Mouse (Mus musculus): ENCODE data around the gene Rcbtb2. TPM values are rescaled to one million over a fixed set of nuclear protein-coding genes. Genes with fewer than 3 reads are reported as not detected.
"Not testable (repeated sequence)": the region's sequence is repeated elsewhere in the genome, so short reads cannot be mapped to it uniquely, and the experiment has no call there.

Rcbtb2 gene
- total RNA-seq (2021) = 10 to 100 TPM; 40.6 to 44.4 TPM

DNA sequence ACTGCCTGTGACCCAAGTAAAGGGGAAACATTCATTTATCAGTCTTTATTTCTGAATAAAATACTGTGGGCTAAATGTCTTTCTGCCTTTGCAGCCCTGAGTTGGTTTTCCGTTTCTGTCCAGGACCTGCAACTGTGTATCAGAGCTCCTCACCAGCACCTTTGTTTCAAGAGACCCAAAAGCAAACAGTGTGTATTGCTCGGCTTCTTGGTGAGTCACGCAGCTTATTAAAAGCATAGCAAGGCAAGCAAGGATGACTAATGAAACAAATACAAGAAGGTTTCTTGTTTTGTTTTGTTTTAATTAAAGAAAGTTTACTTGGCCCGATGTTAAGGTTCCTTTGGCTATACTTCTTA, at the start of gene Rcbtb2:
Gene Rcbtb2, plus strand, starts transcription at position 115 of the 356 bp plus-strand sequence.
- no peak for DNase-seq

DNA sequence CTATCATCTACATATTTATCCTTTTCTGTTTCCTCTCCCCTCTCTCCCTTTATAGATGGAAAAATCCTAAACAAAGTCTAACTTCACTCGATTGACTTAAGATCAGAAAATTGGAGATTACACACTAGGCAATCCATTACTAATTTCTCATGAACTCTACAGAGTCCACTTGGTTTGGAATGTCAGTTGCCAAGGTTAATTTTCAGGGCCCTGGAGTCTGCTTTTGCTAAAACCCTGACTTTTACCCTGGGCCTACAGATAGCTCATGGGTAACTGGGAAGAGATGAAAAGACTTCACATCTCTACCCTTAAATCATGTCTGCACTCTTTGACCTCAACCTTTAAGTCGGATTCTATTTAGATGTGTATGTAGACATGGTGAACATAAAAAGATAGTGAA, 39.3 kb upstream of the Rcbtb2 start:
- no peak for DNase-seq

DNA sequence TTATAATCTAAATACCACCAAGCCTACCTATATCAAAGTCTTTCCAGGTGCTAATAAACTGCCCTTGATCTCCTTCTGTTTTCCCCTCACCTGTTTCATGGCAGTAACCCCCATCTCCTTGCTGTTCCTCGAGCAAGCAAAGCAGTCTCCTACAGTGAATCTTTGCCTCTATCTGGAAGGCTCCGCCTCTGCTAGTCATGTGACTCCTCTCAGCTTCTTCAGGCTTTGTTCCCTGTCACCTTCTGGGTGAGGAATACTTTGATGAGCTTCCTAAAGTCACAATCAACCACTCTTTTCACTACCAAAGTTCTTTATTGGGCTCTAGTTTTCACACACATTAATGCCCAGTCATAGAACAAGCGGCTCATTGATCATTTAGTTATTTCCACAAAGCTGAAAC, 36.4 kb upstream of the Rcbtb2 start:
- no peak for DNase-seq

DNA sequence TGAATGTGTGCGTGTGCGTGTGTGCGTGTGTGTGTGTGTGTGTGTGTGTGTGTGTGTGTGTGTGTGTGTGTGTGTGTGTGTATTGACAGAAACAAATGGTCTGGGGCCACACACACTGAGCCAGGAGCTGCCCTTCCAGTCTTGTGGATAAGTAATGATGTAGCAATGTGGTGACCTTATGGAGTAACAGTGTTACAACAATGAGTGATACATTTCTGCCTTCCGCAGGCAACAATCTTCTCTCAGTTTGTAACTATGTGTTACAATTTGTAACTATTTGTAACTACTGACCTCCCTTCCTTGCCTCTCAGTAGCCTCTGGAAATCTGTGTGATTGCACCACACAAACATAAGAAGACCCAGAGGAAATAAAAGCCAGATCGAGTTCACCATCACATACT, 35.6 kb upstream of the Rcbtb2 start:
- DNase-seq = no peak

DNA sequence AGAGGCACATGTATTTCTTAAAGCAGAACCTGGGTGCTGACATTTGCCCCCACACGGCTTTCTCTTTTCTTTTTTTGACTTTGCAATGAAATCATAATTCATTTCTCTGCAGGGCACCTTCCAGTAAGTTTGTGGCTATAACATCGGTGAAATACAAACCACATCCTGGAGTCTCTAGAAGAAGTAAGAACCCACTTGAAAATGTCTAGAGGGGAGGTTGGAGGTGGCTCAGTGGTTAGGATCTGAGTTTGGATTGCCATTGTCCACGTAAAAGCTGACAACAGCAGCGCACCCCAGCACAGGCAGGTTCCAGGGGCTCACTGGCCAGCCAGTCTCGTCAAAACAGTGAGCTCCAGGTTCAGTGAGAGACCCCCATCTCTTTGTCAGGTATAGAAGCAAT, 35.1 kb upstream of the Rcbtb2 start:
- no peak for DNase-seq

DNA sequence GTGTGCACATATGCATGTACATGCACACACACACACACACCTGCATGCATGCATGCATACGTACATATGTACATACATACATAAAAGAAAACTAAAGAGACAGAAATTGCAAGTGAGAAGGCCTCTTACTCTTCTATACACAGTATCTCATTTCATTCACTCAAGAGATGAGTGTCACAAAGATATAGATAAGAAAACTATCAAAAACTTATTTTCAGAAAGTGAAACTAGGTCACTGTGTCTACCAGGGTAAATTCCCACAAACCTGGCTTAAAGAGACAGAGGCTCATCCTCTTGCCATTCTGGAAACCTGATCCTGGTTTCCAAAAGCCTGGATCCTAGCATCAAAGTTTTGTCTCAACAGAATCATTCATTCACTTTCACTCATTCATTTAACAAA, 34.6 kb upstream of the Rcbtb2 start:
- DNase-seq = no peak

DNA sequence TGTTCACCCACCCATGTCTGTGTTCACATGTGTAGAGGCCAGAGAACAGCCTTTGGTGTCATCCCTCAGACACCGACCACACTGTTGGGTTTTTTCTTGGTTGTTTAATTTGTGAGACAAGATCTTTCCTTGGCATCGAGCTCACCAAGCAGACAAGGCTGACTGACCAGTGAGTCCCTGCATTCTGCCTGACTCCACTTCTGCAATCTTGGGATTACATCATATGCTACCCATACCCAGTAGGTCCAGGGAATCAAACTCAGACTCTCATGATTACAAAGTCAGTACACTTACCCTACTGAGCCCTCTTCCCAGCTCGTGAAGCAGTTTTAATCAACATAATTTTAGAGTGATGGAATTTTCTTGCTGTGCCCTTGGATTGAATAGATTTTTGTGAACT, 30.0 kb upstream of the Rcbtb2 start:
- no peak for DNase-seq

DNA sequence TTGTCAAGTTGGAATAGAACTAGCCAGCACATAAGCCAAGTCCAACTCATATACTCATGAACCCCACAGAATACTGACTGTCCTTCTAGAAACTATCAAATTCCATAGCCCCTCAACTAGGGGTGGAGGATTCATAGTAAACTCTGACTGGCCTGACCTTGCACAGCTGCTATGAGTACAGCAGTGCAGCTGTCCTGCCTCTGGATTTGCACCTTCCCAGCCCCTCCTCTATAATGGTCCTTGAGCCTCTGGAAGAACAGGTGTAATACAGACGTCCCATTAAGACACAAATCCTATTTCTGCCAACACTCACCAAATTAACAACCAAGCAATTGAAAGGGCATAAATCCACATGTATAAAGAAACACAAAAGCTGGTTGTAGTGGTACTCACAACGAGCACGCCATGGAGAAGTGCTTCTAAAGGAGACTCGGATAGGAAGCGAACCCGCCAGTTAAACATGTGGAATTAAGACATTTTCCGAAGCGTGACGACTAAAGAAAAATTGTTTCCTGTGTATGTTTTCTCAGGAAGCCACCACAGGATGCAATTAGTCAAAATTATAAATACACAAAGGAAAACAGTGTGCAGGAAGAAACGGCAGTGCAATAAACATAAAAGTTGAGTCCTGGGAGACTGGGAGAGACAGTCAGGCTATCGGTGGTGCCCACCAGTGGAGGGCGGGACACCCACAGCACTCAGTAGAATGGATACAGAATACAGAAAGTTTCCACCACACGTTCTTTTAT, 27.9 kb upstream of the Rcbtb2 start:
- no peak for DNase-seq

DNA sequence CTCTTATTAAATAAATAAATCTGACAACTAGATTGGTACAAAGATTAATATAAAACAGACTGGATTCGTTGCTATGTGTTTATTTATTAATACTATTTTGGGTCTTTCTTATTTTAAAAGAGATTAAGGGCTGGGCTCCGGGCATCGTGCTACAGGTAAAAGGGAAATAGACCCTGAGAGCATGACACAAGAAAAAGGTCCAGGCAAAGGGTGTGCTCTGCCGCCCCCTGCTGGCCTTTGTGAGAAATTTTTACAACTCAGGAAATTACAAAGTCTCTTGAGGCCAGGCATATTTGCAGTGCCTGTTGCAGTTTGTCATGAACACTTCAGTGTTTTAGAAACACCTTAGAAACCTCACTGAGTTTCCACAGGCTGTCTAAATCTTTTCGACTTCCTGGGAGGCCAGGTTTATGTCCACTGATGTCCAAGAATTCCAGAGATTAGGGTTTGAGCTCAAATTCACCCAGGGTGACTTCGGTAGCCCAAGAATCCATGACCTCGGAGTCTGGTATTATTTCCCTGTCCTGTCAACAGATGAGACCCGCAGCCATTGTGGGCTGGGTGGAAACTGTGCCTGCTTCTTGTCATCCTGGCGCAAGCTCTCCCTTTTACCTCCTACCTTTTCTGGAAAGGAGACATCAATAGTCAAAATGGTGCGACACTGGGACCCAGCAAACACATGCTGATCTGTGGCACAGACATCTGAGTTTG, 24.0 kb upstream of the Rcbtb2 start:
- DNase-seq = peak; percentile 43

DNA sequence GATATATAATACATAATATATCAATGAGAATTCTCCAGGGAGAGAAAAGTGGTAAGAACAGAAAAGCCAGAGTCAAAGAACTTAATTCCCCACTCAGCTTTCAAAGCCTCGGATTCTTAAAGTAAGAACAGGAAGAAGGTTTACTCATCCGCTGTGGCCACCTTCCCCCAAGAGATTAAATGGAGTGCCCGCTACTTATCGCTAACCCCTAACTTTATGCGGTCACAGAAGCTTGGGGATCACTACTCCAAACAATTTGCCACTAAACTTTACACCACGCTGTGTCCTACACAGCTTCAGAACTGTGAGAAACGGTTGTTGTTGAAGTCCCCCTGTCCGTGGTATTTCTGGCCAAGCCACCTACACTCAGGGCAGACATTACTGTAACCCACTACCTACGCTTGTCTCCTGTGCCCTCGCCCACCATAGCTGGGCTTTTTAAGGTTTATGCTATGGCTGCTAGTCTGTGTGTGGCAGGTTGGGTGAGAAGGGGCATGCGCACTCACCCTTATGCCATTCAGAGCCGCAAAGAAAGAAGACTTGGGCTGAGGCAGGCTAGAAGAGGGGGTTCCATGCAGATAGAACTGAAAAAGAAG, 20.5 kb upstream of the Rcbtb2 start:
- DNase-seq = no peak

DNA sequence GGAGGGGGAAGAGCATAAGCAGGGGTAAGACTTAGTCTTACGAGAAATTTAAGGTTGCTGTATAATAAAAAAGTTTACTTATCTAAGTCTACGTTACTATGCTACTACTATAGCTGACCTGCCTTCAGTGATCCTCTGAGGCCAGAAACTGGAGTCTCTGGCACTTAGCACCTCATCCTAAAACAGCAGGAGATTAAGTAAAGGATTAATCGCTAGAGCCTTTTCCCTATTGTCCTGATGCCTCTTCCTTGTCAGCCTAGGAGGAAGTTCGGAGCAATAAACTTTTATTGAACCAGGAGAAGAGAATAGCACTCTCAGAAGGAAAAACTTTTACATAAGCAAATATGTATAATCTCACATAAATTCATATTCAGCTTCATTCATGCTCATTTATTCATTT, 19.9 kb upstream of the Rcbtb2 start:
- not testable (repeated sequence) for DNase-seq

DNA sequence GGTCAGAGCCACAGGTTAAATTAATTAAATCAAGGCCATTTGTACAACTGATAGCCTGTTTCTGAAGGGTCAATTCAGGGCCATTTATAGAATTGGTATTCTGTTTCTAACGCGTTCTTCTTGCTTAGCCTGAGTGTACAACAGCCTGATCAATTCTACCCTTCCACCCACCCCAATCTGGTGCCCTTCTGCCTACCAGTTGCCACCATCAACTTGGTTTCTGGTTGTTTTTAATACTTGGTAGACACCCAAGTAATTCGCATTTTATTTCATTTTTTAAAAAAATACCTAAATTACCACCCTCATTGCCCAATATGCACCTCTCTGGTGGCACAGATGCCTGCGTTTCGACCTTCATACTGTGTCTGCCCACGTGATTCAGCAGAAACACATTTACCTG, 17.9 kb upstream of the Rcbtb2 start:
- no peak for DNase-seq

DNA sequence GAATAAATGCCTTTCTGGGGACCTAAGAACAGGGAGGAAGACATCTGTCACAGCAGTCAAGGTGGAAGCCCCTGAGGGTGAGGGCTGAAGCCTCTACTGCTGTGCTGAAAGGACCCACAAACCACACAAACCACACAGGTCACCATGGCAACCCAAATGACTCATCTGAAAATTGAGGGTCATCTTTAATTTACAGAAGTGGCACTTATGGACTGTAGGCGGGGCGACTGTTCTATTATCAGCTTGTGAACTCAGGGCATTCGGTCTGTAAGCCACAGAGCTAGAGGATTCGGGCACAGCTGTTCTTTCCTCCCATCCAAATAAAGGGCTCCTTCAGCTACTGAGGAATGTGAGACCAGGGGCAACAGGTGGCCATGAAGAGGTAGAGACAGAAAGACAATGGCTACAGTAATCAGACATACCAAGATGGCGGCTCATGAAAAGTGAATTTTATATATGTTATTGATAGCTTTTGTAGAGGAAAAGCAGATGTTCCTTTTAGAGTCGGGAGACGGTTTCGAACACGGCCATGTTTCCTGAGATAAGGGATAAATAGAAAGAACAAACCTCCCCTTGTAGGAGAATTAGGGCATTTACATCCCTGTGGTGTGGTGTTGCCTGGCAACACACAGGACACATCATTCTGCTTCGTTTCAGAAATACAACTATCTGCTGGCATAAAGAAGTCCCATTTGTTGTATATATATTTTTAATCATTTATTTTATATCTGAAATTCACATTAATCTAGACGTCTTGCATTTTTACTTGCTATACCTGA, 17.2 kb upstream of the Rcbtb2 start:
- no peak for DNase-seq

DNA sequence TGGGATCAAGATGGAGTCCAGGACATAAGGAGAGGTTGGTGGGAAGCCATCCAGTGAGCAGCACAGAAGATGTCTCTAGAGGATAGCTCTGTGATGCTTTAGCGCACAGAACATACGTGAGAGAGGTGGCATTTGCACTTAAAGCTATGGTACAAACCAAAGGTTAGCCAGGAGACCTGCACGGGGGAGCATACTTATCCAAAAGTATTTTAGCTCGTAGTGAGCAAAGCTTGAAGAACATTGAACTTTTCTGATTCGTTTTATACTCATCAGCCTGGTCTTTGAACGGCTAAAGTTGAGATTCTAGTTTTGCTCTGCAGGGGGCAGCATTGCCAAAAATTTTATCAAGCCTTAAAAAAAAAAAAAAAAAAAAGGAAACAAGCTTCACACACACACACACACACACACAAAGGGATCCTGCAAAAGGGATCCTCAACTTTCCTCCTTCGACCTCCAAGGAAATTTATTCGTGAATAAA, 16.6 kb upstream of the Rcbtb2 start:
- DNase-seq = peak; percentile 69

DNA sequence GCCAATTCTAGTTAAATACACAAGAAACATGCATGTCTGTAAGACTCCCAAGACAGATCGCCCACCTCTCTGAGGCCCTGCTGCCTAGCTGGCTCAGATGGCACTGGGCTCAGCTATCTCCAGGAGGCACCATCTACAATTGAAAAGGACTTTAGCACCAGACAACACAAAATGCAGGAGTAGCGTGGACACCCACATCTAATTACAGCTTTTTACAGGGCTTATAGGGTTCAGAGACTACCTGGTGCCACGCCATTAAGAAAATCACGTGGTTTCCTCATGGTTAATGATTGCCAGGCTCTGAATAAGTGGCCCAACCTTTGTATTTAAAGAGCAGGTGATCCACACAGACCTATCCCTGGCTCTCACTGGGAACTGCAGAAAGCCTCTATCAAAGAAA, 15.9 kb upstream of the Rcbtb2 start:
- DNase-seq = no peak

DNA sequence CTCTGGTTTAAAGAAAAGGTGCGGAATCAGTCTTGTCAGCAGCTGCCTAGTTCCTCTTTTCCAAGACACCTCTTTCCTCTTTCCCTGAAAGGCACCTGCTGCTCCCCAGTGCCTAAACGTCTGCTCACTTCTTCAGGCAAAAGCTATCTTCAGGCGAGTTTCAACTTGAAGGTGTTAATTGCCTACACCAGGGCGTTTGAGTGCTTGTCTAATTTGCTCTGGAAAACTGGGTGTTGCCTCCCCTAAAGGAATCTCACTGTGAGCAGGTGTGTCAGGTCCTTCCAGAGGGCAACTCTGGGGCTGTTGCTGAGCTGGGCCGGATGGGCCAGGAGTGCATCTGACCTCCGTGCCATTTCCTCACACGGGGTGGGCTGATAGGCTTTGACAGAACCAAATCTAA, 15.5 kb upstream of the Rcbtb2 start:
- no peak for DNase-seq

DNA sequence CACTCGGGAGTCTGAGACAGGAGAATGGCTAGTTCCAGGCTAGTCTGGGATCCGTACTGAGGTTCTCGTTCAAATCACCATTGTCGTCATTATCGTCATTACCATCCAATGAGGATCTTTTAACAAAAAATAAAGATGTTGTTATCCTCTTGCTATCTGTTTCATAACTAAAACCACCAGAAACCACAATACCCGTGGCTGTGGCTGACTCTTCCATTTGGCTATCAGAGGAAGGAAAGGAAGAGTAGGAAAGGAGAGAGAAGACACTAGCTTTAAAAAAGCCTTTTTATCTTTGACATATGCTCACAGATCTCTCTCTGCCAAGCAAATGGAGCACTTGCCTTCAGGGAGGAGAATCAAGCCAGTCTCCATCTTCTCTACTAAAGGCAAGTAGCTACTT, 14.9 kb upstream of the Rcbtb2 start:
- no peak for DNase-seq

DNA sequence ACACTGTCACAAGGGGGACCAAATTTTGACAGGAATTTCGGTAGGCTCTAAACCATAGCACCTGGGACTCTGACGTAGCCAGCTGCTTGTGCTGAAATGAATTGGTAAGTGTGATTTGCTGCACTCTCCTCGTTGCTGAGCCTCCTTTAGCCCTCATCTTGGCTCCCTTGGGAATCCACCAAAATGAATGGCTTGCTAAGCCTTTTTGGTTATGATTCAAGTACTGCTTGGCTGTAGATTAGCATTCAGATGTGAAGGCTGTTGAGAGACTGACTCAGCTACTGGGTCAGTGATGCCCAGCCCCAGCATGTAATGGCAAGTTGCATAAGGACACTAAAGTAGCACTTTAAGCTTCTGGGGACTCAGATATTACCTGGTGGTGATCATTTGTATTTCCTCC, 12.2 kb upstream of the Rcbtb2 start:
- no peak for DNase-seq

DNA sequence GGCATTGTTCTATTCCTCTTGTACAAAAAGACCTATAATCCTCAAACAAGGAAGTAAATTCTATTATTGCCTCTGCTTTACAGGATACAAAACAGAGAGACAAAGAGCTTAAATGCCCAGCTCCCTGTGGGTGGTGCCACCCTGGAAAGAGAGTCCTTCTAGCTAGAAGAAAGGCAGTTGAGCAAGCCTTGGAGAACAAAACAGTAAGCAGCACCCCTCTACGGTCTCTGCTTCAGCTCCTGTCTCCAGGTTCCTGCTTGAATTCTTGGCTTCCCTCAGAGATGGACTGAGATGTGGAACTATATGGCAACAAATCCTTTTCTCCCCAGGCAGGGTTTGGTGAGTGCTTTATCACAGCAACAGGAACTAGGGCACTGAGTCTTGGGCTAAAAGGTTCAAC, 11.7 kb upstream of the Rcbtb2 start:
- DNase-seq = no peak

DNA sequence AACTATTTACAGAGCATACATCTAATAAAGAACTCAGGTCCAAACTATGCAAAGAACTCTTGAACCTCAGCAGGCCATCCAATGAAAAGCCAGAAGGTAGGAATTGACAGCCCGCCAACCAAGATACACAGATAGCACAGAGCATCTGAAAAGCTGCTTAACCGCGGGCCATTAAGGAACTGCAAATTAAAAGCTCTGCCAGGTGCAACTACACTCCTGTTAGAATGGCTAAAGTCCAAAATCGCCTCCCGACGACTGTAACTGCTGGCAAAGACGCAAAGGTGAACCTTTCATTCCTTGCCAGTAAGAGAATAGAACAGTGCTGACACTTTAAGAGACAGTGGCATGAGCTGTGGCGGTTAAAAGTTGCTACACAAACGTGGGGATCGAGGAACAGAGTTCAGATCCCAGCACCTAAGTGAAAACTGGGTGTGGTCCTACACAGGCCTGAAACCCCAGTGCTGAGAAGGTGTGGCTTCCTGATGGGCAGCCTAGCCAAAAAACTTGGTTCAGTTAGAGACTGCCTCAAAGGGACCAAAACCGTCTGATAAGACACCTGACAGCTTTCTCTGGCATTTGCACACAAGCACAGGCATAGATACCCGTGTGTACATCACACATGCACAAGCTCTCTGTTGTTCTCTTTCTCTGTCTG, 10.5 kb upstream of the Rcbtb2 start:
- DNase-seq = no peak

DNA sequence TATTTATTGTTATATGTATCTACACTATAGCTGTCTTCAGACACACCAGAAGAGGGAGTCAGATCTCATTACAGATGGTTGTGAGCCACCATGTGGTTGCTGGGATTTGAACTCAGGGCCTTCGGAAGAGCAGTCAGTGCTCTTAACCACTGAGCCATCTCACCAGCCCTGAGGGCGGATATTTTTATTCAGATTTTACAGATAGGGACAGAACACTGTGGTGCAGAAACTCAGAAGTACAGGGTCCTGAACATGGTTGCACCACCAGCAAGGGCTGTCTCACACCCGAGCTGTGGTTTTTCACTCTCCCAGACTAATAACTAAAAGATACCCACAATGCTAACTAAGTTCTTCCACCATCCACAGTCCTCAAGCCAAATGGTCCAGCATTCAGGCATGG, 7.9 kb upstream of the Rcbtb2 start:
- not testable (repeated sequence) for DNase-seq

DNA sequence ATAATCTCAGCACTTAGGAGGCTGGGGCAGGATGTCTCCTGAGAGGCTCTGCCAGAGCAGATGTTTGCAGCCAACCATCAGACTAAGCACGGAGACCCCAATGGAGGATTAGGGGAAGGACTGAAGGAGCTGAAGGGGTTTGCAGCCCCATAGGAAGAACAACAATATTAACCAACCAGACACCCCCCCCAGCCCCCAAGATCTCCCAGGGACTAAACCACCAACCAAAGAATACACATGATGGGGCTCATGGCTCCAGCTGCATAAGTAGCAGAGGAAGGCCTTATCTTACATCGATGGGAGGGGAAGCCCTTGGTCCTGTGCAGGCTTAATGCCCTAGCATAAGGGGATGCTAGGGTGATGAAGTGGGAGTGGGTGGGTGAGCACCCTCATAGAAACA, 6.5 kb upstream of the Rcbtb2 start:
- DNase-seq = no peak

DNA sequence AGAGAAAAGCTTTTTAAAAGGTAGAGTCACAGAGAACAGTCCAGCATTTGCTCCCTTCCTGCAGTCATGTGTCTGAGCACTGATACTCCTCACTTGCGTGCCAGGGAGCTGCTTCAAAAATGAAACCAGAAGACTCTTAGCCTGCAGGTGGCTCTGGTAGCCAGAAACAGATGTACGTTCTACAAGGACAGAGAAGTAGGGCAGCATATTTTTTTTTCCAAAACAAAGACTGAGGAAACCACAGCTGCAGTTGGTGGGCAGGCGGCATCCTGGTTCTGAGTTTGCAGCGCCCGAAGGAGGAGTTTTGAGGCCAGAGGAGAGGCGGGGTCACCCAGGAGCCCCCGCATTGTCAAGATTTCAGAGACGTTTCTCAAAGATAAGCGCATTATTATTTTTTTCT, 5.9 kb upstream of the Rcbtb2 start:
- peak; percentile 36 for DNase-seq
